Mouse (Mus musculus) bone marrow macrophage, adult 2 months (primary cell): ENCODE data around the gene Gpr27.

Source experiments
- CTCF ChIP-seq: IDR thresholded peaks from 2 replicates; pipeline ENCODE4 v1.5.1; 2012; ENCODE audit warnings: low read depth, mild to moderate bottlenecking, low read length, moderate library complexity
- POLR2A ChIP-seq: IDR thresholded peaks from 2 replicates; pipeline ENCODE4 v1.6.1; 2012; ENCODE audit warnings: mild to moderate bottlenecking, low read depth, low read length, borderline replicate concordance

DNA sequence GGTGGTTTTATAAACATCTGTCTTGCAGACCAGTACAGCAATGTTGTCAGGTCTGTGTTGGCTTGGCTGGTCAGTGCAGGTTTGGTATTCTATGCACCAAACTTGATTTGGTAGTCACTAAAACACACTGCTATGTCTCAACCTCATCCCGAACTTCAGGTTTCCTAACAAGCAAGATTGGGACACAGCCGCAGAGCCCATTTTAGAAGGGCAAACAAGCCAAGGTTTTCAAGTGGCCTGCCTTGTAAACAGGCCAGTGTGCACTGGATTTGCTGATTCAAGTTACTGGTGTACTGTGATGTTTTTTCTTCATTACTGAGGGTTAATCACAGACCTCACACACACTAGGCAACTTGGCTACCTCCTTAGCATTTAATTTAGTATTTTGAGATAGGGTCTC, 36.4 kb upstream of the Gpr27 start:
- TF ChIP-seq CTCF, result no peak
- TF ChIP-seq POLR2A, result no peak
